Mouse (Mus musculus) neural tube, embryonic 15.5 days (tissue): ENCODE data around the gene Eogt. TPM values are rescaled to one million over a fixed set of nuclear protein-coding genes. Genes with fewer than 3 reads are reported as not detected.

Source experiments
- ATAC-seq: fragments of 200-750 bp; cut with Nextera tagmentation; 2 replicates; pipeline ENCODE4 v1.8.0; 2017; ENCODE audit warnings: mild to moderate bottlenecking, moderate TSS enrichment, moderate library complexity; ENCODE audit not compliant: low FRiP score
- H3K27ac ChIP-seq: fragments of 300-500 bp; sonication (generic); replicated peaks from 2 replicates; pipeline ENCODE4 v1.5.1; 2015; ENCODE audit warnings: mild to moderate bottlenecking, inconsistent platforms
- H3K27me3 ChIP-seq: fragments of 300-500 bp; sonication (generic); replicated peaks from 2 replicates; pipeline ENCODE4 v1.6.1; 2015; ENCODE audit warnings: inconsistent platforms
- H3K36me3 ChIP-seq: fragments of 300-500 bp; sonication (generic); 2 replicates; pipeline ENCODE4 v1.6.1; 2015; ENCODE audit warnings: inconsistent platforms
- H3K4me1 ChIP-seq: fragments of 300-500 bp; sonication (generic); 2 replicates; pipeline ENCODE4 v1.6.1; 2015; ENCODE audit warnings: inconsistent platforms
- H3K4me2 ChIP-seq: fragments of 300-500 bp; sonication (generic); 2 replicates; pipeline ENCODE4 v1.6.1; 2015; ENCODE audit warnings: inconsistent platforms, mild to moderate bottlenecking, moderate library complexity
- H3K4me3 ChIP-seq: fragments of 300-500 bp; sonication (generic); replicated peaks from 2 replicates; pipeline ENCODE4 v1.5.1; 2015; ENCODE audit warnings: mild to moderate bottlenecking, inconsistent platforms
- H3K9ac ChIP-seq: fragments of 300-500 bp; sonication (generic); replicated peaks from 2 replicates; pipeline ENCODE4 v1.6.1; 2015; ENCODE audit warnings: mild to moderate bottlenecking, inconsistent platforms
- H3K9me3 ChIP-seq: fragments of 300-500 bp; sonication (generic); replicated peaks from 2 replicates; pipeline ENCODE4 v1.6.1; 2016; ENCODE audit warnings: inconsistent platforms
- WGBS: fragments of 180-500 bp; shearing (Covaris S2); methylation state at CpG from one replicate; pipeline ENCODE4 v1.1.7; 2015; ENCODE audit warnings: mixed read lengths; 5-methylcytosine and 5-hydroxymethylcytosine counted together
- polyA plus RNA-seq: library from polyadenylated mRNA; unstranded; fragments of >200 nt; fragmentation: Nextera tagmentation; extraction: Ambion mirVana; gene quantifications from 2 replicates; pipeline ENCODE4 v1.2.1, GENCODE M21; 2015

Gene Eogt
- 13.3 and 13.5 TPM in 2 replicates for polyA plus RNA-seq

- H3K9ac ChIP-seq, result peak within 1 kb of the TSS; percentile 85
- H3K27ac ChIP-seq, result peak within 1 kb of the TSS; percentile 82
- no peaks in the 10 kb centered on the region for H3K9me3 ChIP-seq
- peak within 1 kb of the TSS; percentile 97 for H3K4me2 ChIP-seq
- WGBS, result under 1% methylated on average over 56 of the region's 56 CpGs
- H3K27me3 ChIP-seq, result no peaks in the 10 kb centered on the region
- peak; percentile 80 for ATAC-seq
- H3K4me3 ChIP-seq, result peak within 1 kb of the TSS; percentile 70
- H3K36me3 ChIP-seq, result peaks cover 1% of the 10 kb centered on the region; the same call in 1 of the 2 replicates
- peaks cover 24% of the 10 kb centered on the region for H3K4me1 ChIP-seq
Observed at GRCm38 (mm10) chr6:97148383-97149251, at the start of gene Eogt. TSS of gene Eogt (minus strand) at chr6:97149182.

GRCm38 (mm10) chr6:97179367-97179828 is 30.4 kb upstream of the Eogt start:
- Histone ChIP-seq H3K36me3 (peaks cover 17% of the 10 kb centered on the region), H3K27ac (peak overlapping the region; percentile 93), H3K27me3 (no peaks in the 10 kb centered on the region), H3K9me3 (no peaks in the 10 kb centered on the region), H3K4me2 (peak overlapping the region; percentile 79), H3K4me1 (peaks cover 31% of the 10 kb centered on the region), H3K9ac (peak overlapping the region; percentile 88), H3K4me3 (peak overlapping the region; percentile 97)
- WGBS, result 7% methylated on average over 11 of the region's 11 CpGs
- peak; percentile 63 for ATAC-seq

- Histone ChIP-seq H3K4me1 (peaks cover 31% of the 10 kb centered on the region), H3K27ac (peak within 1 kb of the TSS; percentile 93), H3K4me3 (peak within 1 kb of the TSS; percentile 97), H3K36me3 (peaks cover 17% of the 10 kb centered on the region), H3K27me3 (no peaks in the 10 kb centered on the region), H3K4me2 (peak within 1 kb of the TSS; percentile 79), H3K9ac (peak within 1 kb of the TSS; percentile 88), H3K9me3 (no peaks in the 10 kb centered on the region)
- under 1% methylated on average over 78 of the region's 80 CpGs for WGBS
- ATAC-seq, result peak; percentile 97
Observed at GRCm38 (mm10) chr6:97178491-97179366, 29.7 kb upstream of the Eogt start, which contains the start of gene Tmf1. TSS of gene Tmf1 (minus strand) at chr6:97179122.

GRCm38 (mm10) chr6:97175716-97176115 is 26.7 kb upstream of the Eogt start:
- Histone ChIP-seq H3K27ac (no peak overlapping the region), H3K4me1 (peaks cover 31% of the 10 kb centered on the region), H3K4me3 (no peak overlapping the region), H3K27me3 (no peaks in the 10 kb centered on the region), H3K9me3 (no peaks in the 10 kb centered on the region), H3K9ac (no peak overlapping the region), H3K4me2 (no peak overlapping the region), H3K36me3 (peaks cover 27% of the 10 kb centered on the region)
- no peak for ATAC-seq
- 80% methylated on average over 11 of the region's 11 CpGs for WGBS

GRCm38 (mm10) chr6:97150156-97150555 is 1.2 kb upstream of the Eogt start:
- 85% methylated on average over 6 of the region's 6 CpGs for WGBS

GRCm38 (mm10) chr6:97149721-97150120 is 739 bp upstream of the Eogt start:
- no peak overlapping the region for H3K4me2 ChIP-seq
- H3K9ac ChIP-seq, result no peak overlapping the region
- no peak overlapping the region for H3K27ac ChIP-seq
- H3K4me3 ChIP-seq, result no peak overlapping the region
- no peak for ATAC-seq
- WGBS, result 89% methylated on average over 2 of the region's 2 CpGs
- no peaks in the 10 kb centered on the region for H3K9me3 ChIP-seq
- peaks cover 24% of the 10 kb centered on the region for H3K4me1 ChIP-seq
- peaks cover 3% of the 10 kb centered on the region; the same call in 1 of the 2 replicates for H3K36me3 ChIP-seq
- no peaks in the 10 kb centered on the region for H3K27me3 ChIP-seq

More at GRCm38 (mm10) chr6:97150156-97150555, 1.2 kb upstream of the Eogt start:
- no peaks in the 10 kb centered on the region for H3K9me3 ChIP-seq
- ATAC-seq, result no peak
- peaks cover 3% of the 10 kb centered on the region; the same call in 1 of the 2 replicates for H3K36me3 ChIP-seq
- H3K4me1 ChIP-seq, result peaks cover 24% of the 10 kb centered on the region
- H3K9ac ChIP-seq, result no peak overlapping the region
- H3K27me3 ChIP-seq, result no peaks in the 10 kb centered on the region
- no peak overlapping the region for H3K4me3 ChIP-seq
- no peak overlapping the region for H3K27ac ChIP-seq
- H3K4me2 ChIP-seq, result no peak overlapping the region

- no peaks in the 10 kb centered on the region for H3K36me3 ChIP-seq
- peak overlapping the region; percentile 97 for H3K4me2 ChIP-seq
- 15% methylated on average over 18 of the region's 18 CpGs for WGBS
- H3K9ac ChIP-seq, result peak overlapping the region; percentile 85
- peak overlapping the region; percentile 70 for H3K4me3 ChIP-seq
- H3K27ac ChIP-seq, result peak overlapping the region; percentile 82
- H3K9me3 ChIP-seq, result no peaks in the 10 kb centered on the region
- peak; percentile 51 for ATAC-seq
- peaks cover 24% of the 10 kb centered on the region for H3K4me1 ChIP-seq
- no peaks in the 10 kb centered on the region for H3K27me3 ChIP-seq
Observed at GRCm38 (mm10) chr6:97147755-97148382, 1.1 kb downstream of the Eogt start.

GRCm38 (mm10) chr6:97145156-97145555 is 3.8 kb downstream of the Eogt start:
- H3K4me2 ChIP-seq, result 0 out of 2 replicates have a peak overlapping the region, but pooled peaks have one; percentile 5
- H3K9me3 ChIP-seq, result no peaks in the 10 kb centered on the region
- no peak for ATAC-seq
- H3K27ac ChIP-seq, result no peak overlapping the region
- H3K27me3 ChIP-seq, result no peaks in the 10 kb centered on the region
- 86% methylated on average over 7 of the region's 7 CpGs for WGBS
- H3K4me3 ChIP-seq, result no peak overlapping the region
- H3K36me3 ChIP-seq, result no peaks in the 10 kb centered on the region
- H3K4me1 ChIP-seq, result peaks cover 24% of the 10 kb centered on the region
- H3K9ac ChIP-seq, result no peak overlapping the region

GRCm38 (mm10) chr6:97144359-97144758 is 4.6 kb downstream of the Eogt start:
- Histone ChIP-seq H3K4me2 (no peak overlapping the region), H3K9ac (no peak overlapping the region), H3K36me3 (no peaks in the 10 kb centered on the region), H3K4me1 (peaks cover 22% of the 10 kb centered on the region), H3K4me3 (no peak overlapping the region), H3K27me3 (no peaks in the 10 kb centered on the region), H3K9me3 (no peaks in the 10 kb centered on the region), H3K27ac (no peak overlapping the region)
- no peak for ATAC-seq
- whole genome bisulfite sequencing, result 28% methylated on average over 7 of the region's 7 CpGs

GRCm38 (mm10) chr6:97142611-97143010 is 6.4 kb downstream of the Eogt start:
- Histone ChIP-seq H3K4me1 (peaks cover 5% of the 10 kb centered on the region), H3K4me3 (no peak overlapping the region), H3K9ac (no peak overlapping the region), H3K36me3 (no peaks in the 10 kb centered on the region), H3K27ac (no peak overlapping the region), H3K27me3 (no peaks in the 10 kb centered on the region), H3K9me3 (no peaks in the 10 kb centered on the region), H3K4me2 (no peak overlapping the region)
- 92% methylated on average over 8 of the region's 8 CpGs for WGBS
- no peak for ATAC-seq

GRCm38 (mm10) chr6:97141811-97142210 is 7.2 kb downstream of the Eogt start:
- no peaks in the 10 kb centered on the region for H3K36me3 ChIP-seq
- no peak overlapping the region for H3K27ac ChIP-seq
- H3K4me1 ChIP-seq, result no peaks in the 10 kb centered on the region
- no peaks in the 10 kb centered on the region for H3K27me3 ChIP-seq
- H3K4me2 ChIP-seq, result no peak overlapping the region
- no peak overlapping the region for H3K9ac ChIP-seq
- WGBS, result 87% methylated on average over 7 of the region's 7 CpGs
- H3K4me3 ChIP-seq, result no peak overlapping the region
- ATAC-seq, result no peak
- H3K9me3 ChIP-seq, result no peaks in the 10 kb centered on the region
